Mouse (Mus musculus) embryonic facial prominence, embryonic 12.5 days (tissue): ENCODE results near the gene H2afb2. TPM values are rescaled to one million over a fixed set of nuclear protein-coding genes. Genes with fewer than 3 reads are reported as not detected.

Source experiments
- ATAC-seq: fragments of 200-750 bp; cut with Nextera tagmentation; 2 replicates; pipeline ENCODE4 v1.8.0; 2017; ENCODE audit not compliant: insufficient number of reproducible peaks, insufficient read depth, low FRiP score, low TSS enrichment
- H3K27ac ChIP-seq: fragments of 300-500 bp; sonication (generic); 2 replicates; pipeline ENCODE4 v1.5.1; 2016; ENCODE audit warnings: mild to moderate bottlenecking
- H3K27me3 ChIP-seq: fragments of 300-500 bp; sonication (generic); 2 replicates; pipeline ENCODE4 v1.6.1; 2016; ENCODE audit warnings: mild to moderate bottlenecking, moderate library complexity
- H3K36me3 ChIP-seq: fragments of 300-500 bp; sonication (generic); 2 replicates; pipeline ENCODE4 v1.6.1; 2016; ENCODE audit warnings: mild to moderate bottlenecking
- H3K4me1 ChIP-seq: fragments of 300-500 bp; sonication (generic); 2 replicates; pipeline ENCODE4 v1.6.1; 2016
- H3K4me2 ChIP-seq: fragments of 300-500 bp; sonication (generic); replicated peaks from 2 replicates; pipeline ENCODE4 v1.6.1; 2016; ENCODE audit warnings: mild to moderate bottlenecking, moderate library complexity
- H3K4me3 ChIP-seq: fragments of 300-500 bp; sonication (generic); 2 replicates; pipeline ENCODE4 v1.5.1; 2016; ENCODE audit warnings: mild to moderate bottlenecking
- H3K9ac ChIP-seq: fragments of 300-500 bp; sonication (generic); 2 replicates; pipeline ENCODE4 v1.6.1; 2016; ENCODE audit warnings: mild to moderate bottlenecking, moderate library complexity
- H3K9me3 ChIP-seq: fragments of 300-500 bp; sonication (generic); 2 replicates; pipeline ENCODE4 v1.6.1; 2016; ENCODE audit warnings: mild to moderate bottlenecking, moderate library complexity
- WGBS: fragments of 180-500 bp; shearing (Covaris S2); methylation state at CpG from one replicate; pipeline ENCODE4 v1.1.7; 2016; 5-methylcytosine and 5-hydroxymethylcytosine counted together
- polyA plus RNA-seq: library from polyadenylated mRNA; unstranded; fragments of >200 nt; fragmentation: Nextera tagmentation; extraction: Ambion mirVana; gene quantifications from 2 replicates; pipeline ENCODE4 v1.2.1, GENCODE M21; 2016

H2afb2 gene
- not detected in 2 replicates for polyA plus RNA-seq

DNA sequence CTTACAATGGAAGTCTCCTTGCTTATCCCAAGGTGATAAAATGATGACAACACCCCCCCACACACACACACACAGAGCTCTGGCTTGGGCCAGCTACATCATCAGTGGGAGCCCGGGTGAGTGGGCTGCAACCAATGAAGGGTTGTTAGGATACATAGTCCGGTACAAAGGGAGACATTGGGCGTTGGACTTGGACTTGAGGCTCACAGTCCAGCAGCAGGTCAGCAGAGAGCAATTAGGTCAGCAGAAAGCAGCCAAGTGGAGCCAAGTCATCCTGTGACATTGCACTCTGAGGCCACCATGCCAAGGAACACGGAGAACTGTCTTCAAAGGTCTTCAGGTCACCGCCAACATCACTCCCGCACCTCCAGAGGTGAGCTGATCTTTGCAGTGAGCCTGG is at the start of gene H2afb2:
H2afb2 (plus strand) TSS at position 301 of the 400 bp plus-strand sequence.
- Histone ChIP-seq H3K4me3 (no peak within 1 kb of the TSS), H3K36me3 (no peaks in the 10 kb centered on the region), H3K27ac (no peak within 1 kb of the TSS), H3K4me1 (no peaks in the 10 kb centered on the region), H3K27me3 (no peaks in the 10 kb centered on the region), H3K9ac (no peak within 1 kb of the TSS), H3K4me2 (no peak within 1 kb of the TSS), H3K9me3 (no peaks in the 10 kb centered on the region)
- WGBS = 81% methylated on average over 6 of the region's 6 CpGs
- ATAC-seq = no peak

Other genes with a start within 250 kb of the H2afb2 start
- gene Cpxcr1, start 232.2 kb upstream of the H2afb2 start, polyA plus RNA-seq = not detected in 2 replicates